Mouse (Mus musculus) heart, embryonic 12.5 days (tissue): ENCODE results near the gene Myod1. TPM values are rescaled to one million over a fixed set of nuclear protein-coding genes. Genes with fewer than 3 reads are reported as not detected.
A peak's percentile ranks its signal among the peaks of the same experiment; 100 is the strongest.

ENCODE experiments used
- ATAC-seq: fragments of 200-750 bp; cut with Nextera tagmentation; 2 replicates; pipeline ENCODE4 v1.8.0; 2017; ENCODE audit warnings: moderate TSS enrichment, moderate library complexity; ENCODE audit not compliant: insufficient number of reproducible peaks, low FRiP score
- H3K27ac ChIP-seq: fragments of 300-500 bp; sonication (generic); 2 replicates; pipeline ENCODE4 v1.5.1; 2016; ENCODE audit warnings: mild to moderate bottlenecking, moderate library complexity; ENCODE audit not compliant: poor library complexity, severe bottlenecking
- H3K27me3 ChIP-seq: fragments of 300-500 bp; sonication (generic); replicated peaks from 2 replicates; pipeline ENCODE4 v1.6.1; 2016; ENCODE audit warnings: mild to moderate bottlenecking, moderate library complexity
- H3K36me3 ChIP-seq: fragments of 300-500 bp; sonication (generic); 2 replicates; pipeline ENCODE4 v1.6.1; 2016; ENCODE audit warnings: mild to moderate bottlenecking, moderate library complexity
- H3K4me1 ChIP-seq: fragments of 300-500 bp; sonication (generic); replicated peaks from 2 replicates; pipeline ENCODE4 v1.6.1; 2016; ENCODE audit warnings: mild to moderate bottlenecking
- H3K4me2 ChIP-seq: fragments of 300-500 bp; sonication (generic); 2 replicates; pipeline ENCODE4 v1.6.1; 2016; ENCODE audit warnings: mild to moderate bottlenecking, moderate library complexity
- H3K4me3 ChIP-seq: fragments of 300-500 bp; sonication (generic); 2 replicates; pipeline ENCODE4 v1.5.1; 2016; ENCODE audit warnings: mild to moderate bottlenecking
- H3K9ac ChIP-seq: fragments of 300-500 bp; sonication (generic); 2 replicates; pipeline ENCODE4 v1.6.1; 2016; ENCODE audit warnings: mild to moderate bottlenecking, moderate library complexity
- H3K9me3 ChIP-seq: fragments of 300-500 bp; sonication (generic); replicated peaks from 2 replicates; pipeline ENCODE4 v1.6.1; 2016; ENCODE audit warnings: mild to moderate bottlenecking, moderate library complexity
- WGBS: fragments of 180-500 bp; shearing (Covaris S2); methylation state at CpG from one replicate; pipeline ENCODE4 v1.1.7; 2016; 5-methylcytosine and 5-hydroxymethylcytosine counted together
- polyA plus RNA-seq: library from polyadenylated mRNA; unstranded; fragments of >200 nt; fragmentation: Nextera tagmentation; extraction: Ambion mirVana; gene quantifications from 2 replicates; pipeline ENCODE4 v1.2.1, GENCODE M21; 2016

Gene Myod1
- 0.30 and 0.50 TPM in 2 replicates for polyA plus RNA-seq

- Histone ChIP-seq H3K36me3 (no peaks in the 10 kb centered on the region), H3K9me3 (no peaks in the 10 kb centered on the region), H3K4me3 (peak within 1 kb of the TSS; percentile 18), H3K27ac (no peak within 1 kb of the TSS), H3K27me3 (peaks cover 96% of the 10 kb centered on the region), H3K4me2 (peak within 1 kb of the TSS; percentile 51), H3K9ac (no peak within 1 kb of the TSS), H3K4me1 (peaks cover 14% of the 10 kb centered on the region)
- ATAC-seq = no peak
- WGBS = 5% methylated on average over 44 of the region's 44 CpGs
Observed at GRCm38 (mm10) chr7:46376172-46377007, at the start of gene Myod1. Gene Myod1, plus strand, starts transcription at chr7:46376474.

DNA sequence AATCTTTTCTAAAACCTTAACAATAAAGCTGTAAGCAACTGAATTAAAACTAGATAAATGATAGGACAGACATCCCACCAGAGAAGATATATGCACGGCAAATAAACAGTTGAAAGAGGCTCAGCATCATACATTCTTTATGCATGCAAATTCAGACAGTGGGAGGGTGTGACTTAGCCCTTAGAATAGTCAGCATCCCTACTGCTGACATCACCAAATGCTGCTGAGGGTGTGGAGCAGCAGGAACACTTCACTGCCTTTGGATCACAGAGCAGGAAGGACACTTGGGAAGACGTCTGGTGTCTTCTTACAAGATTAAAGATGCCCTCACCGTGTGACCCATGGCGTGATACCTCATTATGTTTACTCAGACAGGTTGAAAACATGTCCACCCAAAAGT is 48.4 kb upstream of the Myod1 start:
- H3K9me3 ChIP-seq = no peaks in the 10 kb centered on the region
- H3K36me3 ChIP-seq = no peaks in the 10 kb centered on the region
- H3K9ac ChIP-seq = no peak overlapping the region
- H3K27me3 ChIP-seq = 0 out of 2 replicates have a peak, but pooled peaks cover 10% of the 10 kb centered on the region
- no peak overlapping the region for H3K4me3 ChIP-seq
- H3K4me2 ChIP-seq = no peak overlapping the region
- 43% methylated on average over 4 of the region's 4 CpGs for WGBS
- ATAC-seq = no peak
- H3K4me1 ChIP-seq = no peaks in the 10 kb centered on the region
- H3K27ac ChIP-seq = no peak overlapping the region

GRCm38 (mm10) chr7:46337397-46337796 is 38.9 kb upstream of the Myod1 start:
- no peak for ATAC-seq
- H3K27ac ChIP-seq = no peak overlapping the region
- H3K4me1 ChIP-seq = no peaks in the 10 kb centered on the region
- 0 out of 2 replicates have a peak, but pooled peaks cover 6% of the 10 kb centered on the region for H3K9me3 ChIP-seq
- H3K9ac ChIP-seq = no peak overlapping the region
- no peaks in the 10 kb centered on the region; the same call in 1 of the 2 replicates for H3K27me3 ChIP-seq
- H3K4me3 ChIP-seq = no peak overlapping the region
- H3K36me3 ChIP-seq = no peaks in the 10 kb centered on the region
- H3K4me2 ChIP-seq = no peak overlapping the region
- WGBS = 81% methylated on average over 9 of the region's 9 CpGs

DNA sequence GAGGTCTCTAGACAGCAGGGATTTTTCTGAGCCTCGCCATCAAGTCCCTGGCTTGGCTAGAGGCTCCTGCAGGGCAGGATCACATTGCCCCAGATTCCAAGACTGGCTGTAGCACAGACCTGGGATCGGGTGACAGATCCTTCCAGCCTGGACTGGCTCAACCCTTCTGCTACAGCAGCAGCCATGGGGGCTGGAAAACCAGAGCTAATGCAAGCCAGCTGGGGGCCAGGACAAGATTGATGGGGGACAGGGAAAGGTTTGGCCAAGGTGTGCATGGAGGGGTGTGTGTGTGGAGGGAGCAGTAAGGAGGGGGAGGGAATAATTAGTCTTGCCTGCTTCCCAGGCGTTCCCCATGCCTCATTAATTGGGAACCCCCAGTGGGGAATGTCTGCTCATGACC is 36.5 kb upstream of the Myod1 start:
- WGBS = 48% methylated on average over 3 of the region's 3 CpGs
- ATAC-seq = no peak

GRCm38 (mm10) chr7:46340295-46340694 is 36.0 kb upstream of the Myod1 start:
- no peaks in the 10 kb centered on the region for H3K36me3 ChIP-seq
- no peak overlapping the region for H3K27ac ChIP-seq
- H3K4me3 ChIP-seq = no peak overlapping the region
- 74% methylated on average over 5 of the region's 5 CpGs for whole genome bisulfite sequencing
- no peak overlapping the region for H3K9ac ChIP-seq
- H3K4me1 ChIP-seq = no peaks in the 10 kb centered on the region
- no peaks in the 10 kb centered on the region for H3K27me3 ChIP-seq
- ATAC-seq = no peak
- H3K9me3 ChIP-seq = 0 out of 2 replicates have a peak, but pooled peaks cover 6% of the 10 kb centered on the region
- no peak overlapping the region for H3K4me2 ChIP-seq

More for the DNA sequence above, 36.5 kb upstream of the Myod1 start:
- H3K4me3 ChIP-seq = no peak overlapping the region
- H3K36me3 ChIP-seq = no peaks in the 10 kb centered on the region
- H3K9me3 ChIP-seq = 0 out of 2 replicates have a peak, but pooled peaks cover 6% of the 10 kb centered on the region
- no peaks in the 10 kb centered on the region; the same call in 1 of the 2 replicates for H3K27me3 ChIP-seq
- no peak overlapping the region for H3K9ac ChIP-seq
- H3K4me1 ChIP-seq = no peaks in the 10 kb centered on the region
- no peak overlapping the region for H3K4me2 ChIP-seq
- no peak overlapping the region for H3K27ac ChIP-seq

DNA sequence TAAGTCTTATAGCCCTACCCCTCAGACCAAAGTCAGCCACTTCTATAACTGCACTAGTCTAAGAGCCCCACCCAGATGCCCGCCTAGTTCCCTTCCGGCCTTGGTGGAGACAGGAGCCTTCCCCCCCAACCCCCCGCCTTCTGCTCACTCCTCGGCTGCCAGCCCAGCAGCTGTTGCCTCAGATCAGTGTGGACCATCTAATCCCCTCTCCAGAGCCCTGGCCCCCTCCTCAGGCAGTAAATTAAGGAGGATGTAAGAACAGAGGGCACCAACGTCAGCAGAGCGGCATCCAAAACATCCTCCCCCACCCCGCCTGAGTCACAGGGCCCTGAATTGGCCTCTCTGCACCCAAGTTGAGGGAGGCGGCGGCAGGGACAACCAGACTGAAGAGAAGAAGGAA is 34.8 kb upstream of the Myod1 start:
- H3K4me1 ChIP-seq = no peaks in the 10 kb centered on the region
- H3K27ac ChIP-seq = no peak overlapping the region
- H3K36me3 ChIP-seq = no peaks in the 10 kb centered on the region
- H3K9ac ChIP-seq = no peak overlapping the region
- H3K9me3 ChIP-seq = 0 out of 2 replicates have a peak, but pooled peaks cover 6% of the 10 kb centered on the region
- H3K4me2 ChIP-seq = no peak overlapping the region
- peaks cover 5% of the 10 kb centered on the region for H3K27me3 ChIP-seq
- no peak for ATAC-seq
- H3K4me3 ChIP-seq = no peak overlapping the region
- 76% methylated on average over 9 of the region's 9 CpGs for whole genome bisulfite sequencing

DNA sequence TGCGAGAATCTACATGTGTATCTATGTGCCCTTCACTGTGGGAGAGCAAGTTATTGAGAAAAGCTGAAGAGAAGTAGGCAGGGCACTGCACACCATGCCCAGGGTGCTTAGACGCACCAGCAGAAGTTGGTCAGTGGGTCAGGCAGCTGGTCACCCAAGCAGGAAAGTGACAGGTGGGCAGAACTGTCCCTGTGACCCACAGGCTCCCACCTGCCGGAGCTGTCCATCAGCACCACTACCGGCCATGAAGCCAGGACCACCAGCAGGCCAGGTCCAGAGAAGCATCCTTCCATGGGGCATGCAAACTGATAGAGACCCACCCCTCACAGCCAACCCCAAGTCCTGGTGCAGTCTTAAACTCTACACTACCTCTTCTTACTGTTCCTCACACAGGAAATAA is 28.6 kb upstream of the Myod1 start:
- Histone ChIP-seq H3K27me3 (peaks cover 61% of the 10 kb centered on the region), H3K4me3 (no peak overlapping the region), H3K9ac (no peak overlapping the region), H3K27ac (no peak overlapping the region), H3K4me2 (no peak overlapping the region), H3K9me3 (no peaks in the 10 kb centered on the region), H3K4me1 (no peaks in the 10 kb centered on the region), H3K36me3 (no peaks in the 10 kb centered on the region)
- 50% methylated on average over 4 of the region's 4 CpGs for WGBS
- ATAC-seq = no peak

DNA sequence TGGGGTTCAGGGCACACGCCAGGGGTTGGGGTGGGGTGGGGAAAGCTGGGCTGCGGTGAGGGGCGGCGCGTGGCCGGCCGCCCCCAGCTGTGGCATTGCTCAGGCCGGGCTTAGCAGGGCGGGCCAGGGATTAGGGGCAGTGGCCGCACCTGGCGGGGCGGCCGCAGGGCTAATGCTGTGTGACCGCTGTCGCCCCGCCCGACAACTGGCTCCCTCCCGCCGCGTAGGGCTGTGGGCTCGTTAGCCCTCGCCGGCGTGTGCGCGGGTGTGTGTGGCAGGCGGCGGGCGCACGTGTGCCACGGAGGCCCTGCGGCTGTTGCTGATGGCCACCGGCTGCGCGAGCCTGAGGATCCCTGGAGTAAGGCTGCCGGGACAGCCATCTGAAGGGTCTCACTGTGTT is 27.5 kb upstream of the Myod1 start:
- Histone ChIP-seq H3K36me3 (no peaks in the 10 kb centered on the region), H3K27me3 (peaks cover 61% of the 10 kb centered on the region), H3K9me3 (no peaks in the 10 kb centered on the region), H3K4me1 (no peaks in the 10 kb centered on the region), H3K4me3 (no peak overlapping the region), H3K9ac (no peak overlapping the region), H3K27ac (no peak overlapping the region), H3K4me2 (no peak overlapping the region)
- 8% methylated on average over 27 of the region's 36 CpGs for WGBS
- ATAC-seq = no peak

- Histone ChIP-seq H3K36me3 (no peaks in the 10 kb centered on the region), H3K27me3 (peaks cover 61% of the 10 kb centered on the region), H3K4me2 (no peak overlapping the region), H3K4me3 (no peak overlapping the region), H3K9ac (no peak overlapping the region), H3K9me3 (no peaks in the 10 kb centered on the region), H3K4me1 (no peaks in the 10 kb centered on the region), H3K27ac (no peak overlapping the region)
- ATAC-seq = no peak
- 44% methylated on average over 9 of the region's 9 CpGs for WGBS
Observed at GRCm38 (mm10) chr7:46350119-46350702, 26.1 kb upstream of the Myod1 start.

DNA sequence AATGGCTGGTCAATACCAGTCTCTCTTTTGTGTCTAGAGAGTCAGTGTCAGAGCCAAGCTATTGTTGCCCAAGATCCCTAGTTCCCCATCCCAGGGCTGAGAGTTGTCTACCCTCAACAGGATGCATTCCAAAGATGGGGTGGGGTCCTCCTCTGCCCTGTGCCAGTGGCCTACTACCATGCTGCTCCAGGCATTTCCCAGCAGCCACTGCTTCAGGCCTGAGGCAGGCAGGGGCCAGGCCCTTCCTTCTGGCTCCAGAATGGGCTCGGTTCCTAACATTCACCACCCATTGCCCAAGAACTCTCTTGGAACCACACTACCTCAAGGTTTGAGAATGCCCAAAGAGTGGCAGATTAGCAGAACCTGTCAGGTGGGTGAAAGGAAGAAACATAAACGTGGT is 23.5 kb upstream of the Myod1 start:
- WGBS = 56% methylated on average over 2 of the region's 2 CpGs
- no peaks in the 10 kb centered on the region for H3K4me1 ChIP-seq
- no peak overlapping the region for H3K9ac ChIP-seq
- no peaks in the 10 kb centered on the region for H3K36me3 ChIP-seq
- H3K4me3 ChIP-seq = no peak overlapping the region
- ATAC-seq = no peak
- no peak overlapping the region for H3K4me2 ChIP-seq
- H3K27me3 ChIP-seq = peaks cover 51% of the 10 kb centered on the region
- no peaks in the 10 kb centered on the region for H3K9me3 ChIP-seq
- no peak overlapping the region for H3K27ac ChIP-seq

DNA sequence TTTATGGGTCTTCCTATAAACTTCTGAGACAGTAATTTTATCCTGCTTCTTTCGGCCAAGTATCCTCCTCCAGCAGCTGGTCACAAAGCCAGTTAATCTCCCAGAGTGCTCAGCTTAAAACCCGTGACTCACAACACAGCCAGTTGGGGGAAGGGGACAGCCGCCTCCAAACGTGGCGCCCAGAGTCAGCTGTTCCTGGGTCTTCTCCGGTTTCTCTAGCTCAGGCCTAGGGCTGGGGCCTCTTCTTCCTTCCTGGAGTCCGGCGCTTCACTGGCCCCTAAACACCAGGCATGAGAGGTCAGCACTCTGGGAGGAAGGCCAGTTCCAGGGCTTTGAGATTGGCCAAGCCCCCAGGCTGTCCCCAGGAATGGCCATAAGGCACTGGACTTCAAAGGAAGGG is 23.1 kb upstream of the Myod1 start:
- H3K27me3 ChIP-seq = peaks cover 46% of the 10 kb centered on the region
- H3K9me3 ChIP-seq = no peaks in the 10 kb centered on the region
- H3K9ac ChIP-seq = no peak overlapping the region
- WGBS = 53% methylated on average over 8 of the region's 8 CpGs
- ATAC-seq = no peak
- H3K27ac ChIP-seq = no peak overlapping the region
- no peaks in the 10 kb centered on the region for H3K4me1 ChIP-seq
- H3K4me3 ChIP-seq = no peak overlapping the region
- H3K4me2 ChIP-seq = no peak overlapping the region
- no peaks in the 10 kb centered on the region for H3K36me3 ChIP-seq
